Mouse (Mus musculus) testis, adult 2 months (tissue): ENCODE results near the gene Slc47a1.

Experiments
- CTCF ChIP-seq: fragments of 200-500 bp; IDR thresholded peaks from 2 replicates; pipeline ENCODE4 v1.5.1; 2012; ENCODE audit warnings: low read depth, mild to moderate bottlenecking, inconsistent platforms, low read length, moderate library complexity; ENCODE audit not compliant: control insufficient read depth, insufficient read depth, insufficient replicate concordance
- POLR2A ChIP-seq: fragments of 200-500 bp; IDR thresholded peaks from 2 replicates; pipeline ENCODE4 v1.6.1; 2012; ENCODE audit warnings: low read depth, mild to moderate bottlenecking, inconsistent platforms, low read length, moderate library complexity; ENCODE audit not compliant: control insufficient read depth

GRCm38 (mm10) chr11:61341233-61341632 is 36.9 kb downstream of the Slc47a1 start:
- TF ChIP-seq POLR2A (no peak; the same call in 1 of the 2 replicates), CTCF (no peak)
